Mouse (Mus musculus) cortical plate, adult 2 months (tissue): ENCODE data around the gene Slc16a3. TPM values are rescaled to one million over a fixed set of nuclear protein-coding genes. Genes with fewer than 3 reads are reported as not detected.

Source experiments
- H3K27ac ChIP-seq: fragments of 200-500 bp; 2 replicates; pipeline ENCODE4 v1.5.1; 2012; ENCODE audit warnings: low read length, control low read depth, inconsistent platforms; ENCODE audit not compliant: insufficient read depth
- H3K4me1 ChIP-seq: fragments of 200-500 bp; 2 replicates; pipeline ENCODE4 v1.6.1; 2011; ENCODE audit warnings: low read length; ENCODE audit not compliant: control insufficient read depth, insufficient read depth
- H3K4me3 ChIP-seq: fragments of 200-500 bp; 2 replicates; pipeline ENCODE4 v1.5.1; 2011; ENCODE audit warnings: mild to moderate bottlenecking, low read length, control low read depth; ENCODE audit not compliant: insufficient read depth
- CTCF ChIP-seq: fragments of 200-500 bp; IDR thresholded peaks from 2 replicates; pipeline ENCODE4 v1.5.1; 2011; ENCODE audit warnings: mild to moderate bottlenecking, control low read depth, low read length; ENCODE audit not compliant: insufficient read depth; ENCODE audit errors: extremely low read depth
- POLR2A ChIP-seq: fragments of 200-500 bp; IDR thresholded peaks from 2 replicates; pipeline ENCODE4 v1.6.1; 2011; ENCODE audit warnings: mild to moderate bottlenecking, low read length, control low read depth; ENCODE audit not compliant: insufficient read depth; ENCODE audit errors: extremely low read depth
- polyA plus RNA-seq: library from polyadenylated mRNA; depleted of rRNA; stranded (reverse); fragments of >200 nt; gene quantifications from 2 replicates; pipeline ENCODE4 v1.2.3, GENCODE M21; 2012

The Slc16a3 gene
- polyA plus RNA-seq, 1 experiment: 7.1 TPM

GRCm38 (mm10) chr11:120957052-120957451, 8.8 kb downstream of the Slc16a3 start:
- H3K27ac ChIP-seq: no peak overlapping the region
- no peak overlapping the region for H3K4me3 ChIP-seq
- TF ChIP-seq POLR2A: no peak
- TF ChIP-seq CTCF: no peak
- no peaks in the 10 kb centered on the region for H3K4me1 ChIP-seq

GRCm38 (mm10) chr11:120957731-120958257, 9.5 kb downstream of the Slc16a3 start:
- Histone ChIP-seq H3K4me3 (no peak overlapping the region), H3K27ac (no peak overlapping the region), H3K4me1 (no peaks in the 10 kb centered on the region)
- TF ChIP-seq CTCF (no peak), POLR2A (no peak)

GRCm38 (mm10) chr11:120959066-120959465, 10.8 kb downstream of the Slc16a3 start:
- no peak overlapping the region for H3K27ac ChIP-seq
- H3K4me3 ChIP-seq: no peak overlapping the region
- no peaks in the 10 kb centered on the region for H3K4me1 ChIP-seq
- TF ChIP-seq CTCF (no peak), POLR2A (no peak)

GRCm38 (mm10) chr11:120959564-120959963, 11.3 kb downstream of the Slc16a3 start:
- Histone ChIP-seq H3K4me3 (no peak overlapping the region), H3K27ac (no peak overlapping the region), H3K4me1 (peaks cover 2% of the 10 kb centered on the region; the same call in 1 of the 2 replicates)
- TF ChIP-seq CTCF (no peak), POLR2A (no peak)

GRCm38 (mm10) chr11:120960248-120960647, 12.0 kb downstream of the Slc16a3 start:
- no peak overlapping the region for H3K27ac ChIP-seq
- no peak overlapping the region for H3K4me3 ChIP-seq
- TF ChIP-seq POLR2A (no peak), CTCF (no peak)
- H3K4me1 ChIP-seq: peaks cover 4% of the 10 kb centered on the region; the same call in 1 of the 2 replicates

- H3K4me3 ChIP-seq: no peak overlapping the region
- TF ChIP-seq POLR2A (no peak), CTCF (no peak)
- H3K4me1 ChIP-seq: peaks cover 4% of the 10 kb centered on the region; the same call in 1 of the 2 replicates
These were observed 13.3 kb downstream of the Slc16a3 start for GRCm38 (mm10) chr11:120961594-120961993.

GRCm38 (mm10) chr11:120962050-120962771, 13.9 kb downstream of the Slc16a3 start:
- H3K4me3 ChIP-seq: no peak overlapping the region
- no peak for TF ChIP-seq POLR2A
- no peak for TF ChIP-seq CTCF
- H3K27ac ChIP-seq: no peak overlapping the region
- peaks cover 4% of the 10 kb centered on the region; the same call in 1 of the 2 replicates for H3K4me1 ChIP-seq

More at GRCm38 (mm10) chr11:120961594-120961993, 13.3 kb downstream of the Slc16a3 start:
- H3K27ac ChIP-seq: no peak overlapping the region

- H3K27ac ChIP-seq: no peak overlapping the region
- H3K4me1 ChIP-seq: peaks cover 4% of the 10 kb centered on the region; the same call in 1 of the 2 replicates
- no peak overlapping the region for H3K4me3 ChIP-seq
- TF ChIP-seq POLR2A (no peak), CTCF (no peak)
These were observed 14.6 kb downstream of the Slc16a3 start for GRCm38 (mm10) chr11:120962909-120963308.

GRCm38 (mm10) chr11:120964195-120965157, 16.2 kb downstream of the Slc16a3 start:
- no peak overlapping the region for H3K4me3 ChIP-seq
- H3K4me1 ChIP-seq: peaks cover 4% of the 10 kb centered on the region; the same call in 1 of the 2 replicates
- TF ChIP-seq CTCF: no peak
- no peak for TF ChIP-seq POLR2A
- no peak overlapping the region for H3K27ac ChIP-seq

GRCm38 (mm10) chr11:120965587-120965986, 17.3 kb downstream of the Slc16a3 start:
- Histone ChIP-seq H3K4me3 (no peak overlapping the region), H3K27ac (no peak overlapping the region), H3K4me1 (peaks cover 4% of the 10 kb centered on the region; the same call in 1 of the 2 replicates)
- TF ChIP-seq POLR2A: no peak
- no peak for TF ChIP-seq CTCF
